Mouse (Mus musculus) erythroblast, adult 5-6 weeks (primary cell): ENCODE measurements at regions not wholly inside any gene's neighbourhood (a gene's known extent, or its start where the extent isn't known, plus 50 kb on each side); places are given as distances from the start of the nearest gene placed in this dataset.

Experiments
- ATAC-seq: replicated peaks from 2 replicates; pipeline ENCODE4 v1.8.0; 2016; ENCODE audit warnings: moderate number of reproducible peaks, mild to moderate bottlenecking, moderate TSS enrichment, inconsistent platforms; ENCODE audit not compliant: poor library complexity, low FRiP score, severe bottlenecking

DNA sequence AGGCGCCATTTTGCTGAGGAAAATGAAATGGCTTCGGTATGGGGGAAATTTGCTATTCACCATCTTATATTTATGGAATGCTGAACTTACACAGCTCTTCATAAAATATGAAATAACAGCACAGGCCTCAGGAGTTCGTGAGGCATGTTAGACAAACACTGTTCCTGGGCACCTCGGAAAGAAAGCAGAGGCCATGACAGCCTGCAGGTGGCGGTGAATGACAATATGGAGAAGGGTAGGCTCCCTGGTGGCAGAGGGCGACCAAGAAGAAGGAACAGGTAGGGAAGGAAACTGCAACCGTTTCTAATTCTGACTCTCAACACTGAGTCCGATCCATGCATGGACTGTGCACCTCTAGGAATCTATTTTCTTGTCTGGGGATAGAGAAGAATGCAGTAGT is 553.6 kb upstream of the Tmpo start:
- ATAC-seq, result no peak

DNA sequence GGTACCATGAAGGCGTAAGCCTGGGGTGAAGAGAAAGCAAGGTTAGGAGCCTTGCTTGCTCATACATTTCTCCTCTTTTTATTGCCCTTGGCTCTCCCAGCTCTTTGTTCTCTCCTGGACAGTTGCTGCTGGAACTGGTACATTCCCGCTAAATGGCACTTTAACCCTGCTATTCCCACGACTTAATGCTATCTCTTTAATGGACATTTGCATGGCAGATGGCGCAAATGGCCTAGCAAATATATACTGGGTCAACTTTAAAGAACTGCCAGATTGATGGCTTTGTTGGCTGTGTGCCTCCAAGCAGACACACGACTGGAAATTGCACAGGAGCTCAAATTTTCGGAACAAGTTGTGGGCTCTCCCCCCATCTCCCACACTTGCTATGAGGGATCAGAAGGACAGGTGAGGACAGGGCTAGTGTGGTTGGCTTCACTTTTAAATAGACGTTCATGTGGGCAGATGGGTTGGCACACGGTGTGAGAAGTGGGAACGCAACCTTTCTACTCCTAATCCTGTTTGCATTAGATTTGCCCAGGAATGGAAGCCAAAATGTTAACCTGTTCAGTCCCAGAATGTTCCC is 551.0 kb upstream of the Tmpo start:
- no peak for ATAC-seq

DNA sequence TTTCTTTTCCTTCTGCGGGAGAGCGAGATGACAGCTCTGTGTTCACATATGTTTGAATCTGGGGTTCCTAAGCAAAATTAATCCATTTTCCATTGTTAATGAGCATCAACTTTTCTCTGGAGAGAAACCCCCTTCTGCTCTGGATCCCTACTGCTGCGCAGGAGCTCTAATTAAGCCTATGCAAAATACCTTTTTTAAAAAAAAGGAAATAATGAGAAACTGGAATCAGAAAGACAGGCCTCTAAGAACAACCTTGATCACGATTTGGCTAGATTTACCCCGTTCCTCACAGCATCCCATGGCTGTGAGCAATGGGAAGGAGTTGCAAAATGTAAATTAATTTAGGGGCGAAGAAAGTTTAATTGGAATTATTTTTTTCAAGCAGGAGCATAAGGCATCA is 548.9 kb upstream of the Tmpo start:
- ATAC-seq, result no peak

DNA sequence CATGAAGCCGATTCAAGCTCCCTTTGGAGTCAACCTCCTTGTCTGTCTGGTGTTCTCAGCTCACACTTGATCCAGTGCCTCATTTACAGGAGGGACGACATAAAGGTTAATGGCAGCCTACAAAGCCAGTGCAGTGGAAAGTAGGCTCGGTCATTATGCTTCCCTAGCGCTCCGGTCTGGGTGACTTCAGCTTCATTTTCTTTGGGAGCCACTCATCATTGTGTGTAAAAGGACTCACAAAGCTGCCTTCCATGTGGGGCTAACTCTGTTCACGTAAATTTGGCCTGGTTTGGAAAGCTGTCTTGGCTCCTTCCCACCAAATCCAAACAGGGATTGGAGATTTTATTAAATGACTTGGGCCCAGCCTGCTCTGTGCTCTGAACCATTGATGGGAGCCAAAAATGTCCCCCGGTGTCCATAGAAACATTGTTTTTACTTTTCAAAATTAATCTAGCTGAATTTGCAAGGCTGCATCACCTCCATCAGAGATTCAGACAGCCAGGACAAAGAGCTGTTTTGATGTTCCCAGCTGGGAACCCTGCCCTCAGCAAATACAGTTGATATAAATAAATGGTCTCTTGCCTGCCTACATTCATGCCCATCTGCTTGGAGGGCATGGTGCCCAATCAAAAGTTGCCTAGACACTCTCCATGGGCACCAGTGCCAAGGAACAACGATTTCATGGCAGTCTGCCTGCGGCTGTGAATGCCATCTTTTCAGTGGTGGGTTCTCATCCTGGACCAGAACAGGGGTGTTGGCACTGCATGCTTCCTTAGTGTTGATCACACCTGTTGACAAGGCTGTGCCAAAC is 538.7 kb upstream of the Tmpo start:
- ATAC-seq, result no peak

DNA sequence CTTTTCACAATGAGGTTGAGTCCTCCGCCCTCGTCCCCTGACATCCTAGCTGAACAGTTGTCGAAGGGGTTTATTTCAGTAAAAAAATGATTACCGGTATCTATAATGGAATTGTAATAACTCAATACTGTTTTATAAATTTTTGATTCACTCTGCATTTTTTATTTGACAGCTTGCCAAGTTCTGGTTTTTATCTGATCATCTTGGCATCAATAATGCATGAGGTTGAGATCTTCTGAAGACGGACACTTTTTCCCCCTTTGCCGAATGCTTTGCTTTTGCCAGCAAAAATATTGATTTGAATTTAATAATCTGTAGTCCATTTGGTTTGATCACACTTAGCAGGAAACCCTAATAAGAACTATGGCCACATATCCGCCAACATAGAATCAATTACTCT is 535.5 kb upstream of the Tmpo start:
- no peak for ATAC-seq

- no peak for ATAC-seq
Measured at GRCm38 (mm10) chr10:91714648-91715047, 533.5 kb upstream of the Tmpo start.

DNA sequence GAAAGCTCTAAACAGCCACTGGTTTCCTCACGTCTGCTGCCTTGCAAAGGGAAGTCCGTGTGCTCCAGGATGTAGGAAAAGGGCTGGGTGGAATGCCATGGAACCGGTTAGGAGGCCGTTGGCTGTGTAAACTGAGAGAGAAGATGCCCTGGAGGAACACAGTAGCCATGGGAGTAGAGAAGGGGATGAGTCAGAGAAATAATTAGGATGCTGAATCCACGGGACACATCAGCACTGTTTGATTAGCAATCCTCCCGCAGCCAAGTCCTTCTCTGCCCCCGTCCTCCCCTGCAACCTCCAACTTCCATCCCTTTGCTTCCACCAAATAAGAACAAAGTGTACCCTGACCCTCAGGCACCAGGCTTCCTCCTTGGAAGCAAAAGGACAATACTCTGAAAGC is 532.4 kb upstream of the Tmpo start:
- ATAC-seq, result no peak

DNA sequence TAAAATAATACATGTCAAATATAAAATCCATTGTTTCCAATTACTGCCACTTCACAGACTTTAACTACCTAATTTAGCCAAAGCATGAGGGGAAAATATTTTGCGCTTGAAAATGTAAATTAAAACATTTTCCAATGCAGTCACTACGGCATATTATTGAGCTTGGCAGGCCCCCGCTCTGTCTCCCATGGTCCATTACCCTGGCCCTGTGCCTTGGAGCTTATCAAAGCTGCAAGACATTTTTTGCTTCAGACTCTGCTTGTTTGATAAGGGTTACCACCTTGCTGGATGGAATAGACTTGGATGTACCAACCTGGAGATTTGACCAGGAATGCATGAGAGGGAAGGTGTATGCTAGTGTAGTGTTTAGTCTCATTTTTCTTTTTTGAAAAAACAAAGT is 525.7 kb upstream of the Tmpo start:
- no peak for ATAC-seq

DNA sequence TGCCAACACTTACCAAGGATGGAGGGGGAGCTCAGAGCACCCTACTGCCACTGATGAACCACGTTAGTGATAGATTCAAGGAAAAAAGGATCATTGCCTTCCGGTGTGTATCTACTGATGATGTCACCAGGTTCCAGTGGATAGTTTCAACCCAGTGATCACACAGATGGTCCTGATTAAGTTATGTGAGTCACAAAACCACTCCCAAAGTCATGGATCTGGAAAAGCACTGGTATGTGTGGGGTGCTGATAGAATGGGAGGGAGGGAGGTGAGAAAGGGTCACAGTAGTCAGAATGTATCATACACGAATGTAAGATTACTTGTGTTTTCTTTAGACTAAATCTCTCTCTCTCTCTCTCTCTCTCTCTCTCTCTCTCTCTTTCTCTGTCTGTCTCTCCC is 523.6 kb upstream of the Tmpo start:
- no peak for ATAC-seq

DNA sequence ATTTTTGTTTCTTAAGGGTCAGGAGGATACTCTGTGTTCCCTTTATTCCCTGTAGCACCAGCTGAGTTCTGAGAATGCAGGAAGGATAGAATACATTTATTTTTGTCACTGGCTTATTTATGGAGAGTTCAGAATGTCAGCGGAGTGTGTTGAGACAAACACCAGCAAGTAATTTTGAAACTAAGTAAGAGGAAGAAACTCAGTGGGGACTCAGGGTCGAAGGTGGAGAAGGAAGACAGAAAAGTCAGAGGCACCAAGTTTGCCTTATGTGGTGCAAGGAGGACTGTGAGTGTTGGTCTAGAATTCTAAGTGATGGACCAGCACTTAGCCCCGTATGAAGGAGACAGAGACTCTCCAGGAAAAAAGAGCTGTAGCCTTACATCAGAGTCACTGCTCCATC is 520.7 kb upstream of the Tmpo start:
- ATAC-seq, result no peak

GRCm38 (mm10) chr10:91686082-91686618 is 505.0 kb upstream of the Tmpo start:
- no peak for ATAC-seq

GRCm38 (mm10) chr10:91685164-91686027 is 504.3 kb upstream of the Tmpo start:
- no peak for ATAC-seq

DNA sequence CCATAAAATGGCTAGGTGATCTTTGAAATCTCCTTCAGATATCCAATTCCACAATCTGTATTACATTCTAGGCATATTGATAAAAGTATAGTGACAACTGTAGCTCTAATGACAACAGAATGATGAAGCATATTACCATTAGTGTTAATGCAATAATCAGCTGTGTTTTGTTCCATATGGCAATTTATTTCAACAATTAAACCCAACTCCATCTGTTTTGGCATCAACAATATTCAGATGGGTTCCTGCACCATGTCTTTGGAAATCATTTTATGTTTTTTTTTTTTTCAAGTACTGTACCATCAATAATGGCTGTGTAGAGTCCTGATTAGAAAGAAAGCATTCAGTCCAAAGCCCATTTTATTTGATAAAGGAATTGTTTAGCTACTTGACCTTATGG is 498.5 kb upstream of the Tmpo start:
- no peak for ATAC-seq

GRCm38 (mm10) chr10:91637911-91638310 is 456.8 kb upstream of the Tmpo start:
- no peak for ATAC-seq

DNA sequence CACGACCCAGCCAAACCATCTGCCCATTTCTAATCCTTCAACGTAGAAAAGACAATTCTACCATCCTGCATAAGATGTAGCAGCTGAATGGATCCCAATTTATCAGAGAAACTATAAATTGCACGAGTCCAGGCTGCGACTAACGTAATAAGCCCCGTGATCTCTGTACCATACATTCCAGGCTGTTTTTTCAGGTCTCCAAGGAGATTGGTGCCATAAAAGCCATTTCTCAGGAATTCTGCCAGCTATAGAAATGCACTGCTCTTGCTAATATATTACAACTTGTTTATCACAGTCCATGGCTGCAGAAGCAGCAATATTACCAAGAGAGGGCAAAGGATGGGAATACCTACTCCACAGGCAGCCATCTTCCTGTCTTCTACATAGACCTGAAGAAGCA is 447.6 kb upstream of the Tmpo start:
- no peak for ATAC-seq

GRCm38 (mm10) chr10:91622281-91622680 is 441.2 kb upstream of the Tmpo start:
- ATAC-seq, result no peak

DNA sequence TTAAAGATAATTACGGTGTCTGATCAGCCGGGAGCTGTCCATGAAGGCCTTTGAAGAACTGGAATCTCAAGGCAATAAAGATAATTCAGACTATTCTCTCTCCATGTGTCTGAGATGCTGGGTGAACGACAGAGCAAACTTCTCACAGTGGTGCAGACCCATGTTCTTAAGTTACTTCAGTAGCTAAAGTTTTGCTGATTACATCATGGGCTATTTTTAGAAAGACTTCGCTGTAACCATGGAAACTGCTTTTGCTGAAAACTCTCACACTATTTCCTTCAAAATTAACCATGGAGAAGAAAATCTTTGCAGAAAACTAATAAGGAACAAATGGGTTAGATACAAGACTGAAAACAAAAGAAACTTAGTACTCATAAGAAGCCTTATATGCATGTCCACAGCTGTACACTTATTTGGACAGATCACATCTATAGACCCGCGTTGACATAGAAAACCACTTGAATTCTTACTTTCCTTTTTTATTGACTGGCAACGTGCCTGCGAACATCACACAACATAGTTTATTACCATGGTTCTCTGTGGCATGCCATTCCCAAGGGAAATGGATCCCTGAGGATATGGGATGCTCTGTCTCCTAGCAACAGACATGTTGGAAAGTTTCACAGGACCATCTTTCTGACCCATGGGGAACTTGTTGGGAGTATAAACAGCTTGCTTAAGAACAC is 432.8 kb upstream of the Tmpo start:
- no peak for ATAC-seq

- ATAC-seq, result no peak
Measured at GRCm38 (mm10) chr10:91612052-91612451, 430.9 kb upstream of the Tmpo start.

- no peak for ATAC-seq
Measured at GRCm38 (mm10) chr10:91594891-91595290, 413.8 kb upstream of the Tmpo start.

DNA sequence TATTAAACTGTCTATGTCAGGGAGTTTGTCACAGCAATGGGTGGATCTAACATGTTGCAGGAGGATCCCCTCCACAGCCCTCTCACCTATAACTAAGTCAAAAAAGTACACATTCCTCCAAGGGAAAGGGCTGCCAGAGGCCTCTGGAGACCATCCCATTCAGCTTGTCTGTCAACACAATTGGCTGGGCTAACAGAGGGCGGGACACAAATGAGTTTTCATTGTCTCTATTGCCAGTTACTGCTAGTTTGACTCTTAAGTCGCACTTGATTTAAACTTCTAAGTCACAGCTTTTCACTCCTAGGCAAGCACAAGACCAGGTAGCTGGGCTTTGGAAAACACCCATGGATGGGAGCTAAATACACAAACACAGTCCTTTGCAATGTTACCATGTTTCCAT is 412.3 kb upstream of the Tmpo start:
- ATAC-seq, result no peak
